Mouse (Mus musculus) cerebellum, adult 2 months (tissue): Measurements from ENCODE around the gene Fndc4. TPM values are rescaled to one million over a fixed set of nuclear protein-coding genes. Genes with fewer than 3 reads are reported as not detected.

Experiments used
- DNase-seq, 2 experiments: peaks; one replicate each; pipeline ENCODE4 v3.0.0; 2021
- H3K27ac ChIP-seq: fragments of 200-500 bp; 2 replicates; pipeline ENCODE4 v1.5.1; 2012; ENCODE audit warnings: low read length, control low read depth, inconsistent platforms; ENCODE audit not compliant: insufficient read depth
- H3K27me3 ChIP-seq: fragments of 200-500 bp; 2 replicates; pipeline ENCODE4 v1.6.1; 2012; ENCODE audit warnings: inconsistent platforms, mild to moderate bottlenecking, low read length, moderate library complexity; ENCODE audit not compliant: control insufficient read depth, insufficient read depth
- H3K4me1 ChIP-seq: fragments of 200-500 bp; 2 replicates; pipeline ENCODE4 v1.6.1; 2011; ENCODE audit warnings: low read length; ENCODE audit not compliant: control insufficient read depth, insufficient read depth
- H3K4me3 ChIP-seq: fragments of 200-500 bp; replicated peaks from 2 replicates; pipeline ENCODE3; 2011; ENCODE audit warnings: mild to moderate bottlenecking, low read depth, low read length, control low read depth; ENCODE audit not compliant: insufficient read depth
- CTCF ChIP-seq: fragments of 200-500 bp; IDR thresholded peaks from 2 replicates; pipeline ENCODE4 v1.5.1; 2011; ENCODE audit warnings: low read depth, mild to moderate bottlenecking, control low read depth, low read length, moderate library complexity, borderline replicate concordance; ENCODE audit not compliant: insufficient read depth
- POLR2A ChIP-seq: fragments of 200-500 bp; IDR thresholded peaks from 2 replicates; pipeline ENCODE4 v1.6.1; 2011; ENCODE audit warnings: low read length, control low read depth, borderline replicate concordance; ENCODE audit not compliant: insufficient read depth
- WGBS: fragments of 180-500 bp; shearing (Covaris S2); methylation state at CpG from one replicate; pipeline ENCODE4 v1.1.7; 2018; 5-methylcytosine and 5-hydroxymethylcytosine counted together
- polyA plus RNA-seq: library from polyadenylated mRNA; depleted of rRNA; stranded (reverse); fragments of >200 nt; gene quantifications from 2 replicates; pipeline ENCODE4 v1.2.3, GENCODE M21; 2012

Gene Fndc4
- polyA plus RNA-seq, 1 experiment: 190 TPM

DNA sequence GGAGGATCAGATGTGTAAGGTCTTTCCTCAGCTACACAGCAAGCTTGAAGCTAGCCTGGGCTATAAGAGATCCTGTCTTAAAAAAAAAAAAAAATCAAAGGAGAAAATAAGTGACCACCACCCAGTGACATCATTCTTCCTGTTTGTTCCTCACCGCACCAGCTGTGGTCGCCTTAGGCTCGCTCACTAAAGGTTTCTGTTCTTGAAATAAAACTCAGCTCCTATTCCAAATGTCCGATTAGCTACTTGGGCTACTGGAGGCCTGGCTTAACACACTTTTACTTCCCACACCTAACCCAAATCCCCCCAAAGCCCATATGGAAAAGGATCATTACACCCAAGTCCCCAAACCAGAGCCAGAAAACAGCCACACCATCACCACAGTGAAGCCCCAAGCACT, 7.7 kb downstream of the Fndc4 start:
- Histone ChIP-seq H3K27ac (no peak overlapping the region), H3K4me1 (no peaks in the 10 kb centered on the region), H3K4me3 (no peak overlapping the region), H3K27me3 (no peaks in the 10 kb centered on the region)
- no peak for DNase-seq
- WGBS: 85% methylated on average over 4 of the region's 4 CpGs
- TF ChIP-seq CTCF (no peak), POLR2A (no peak)

DNA sequence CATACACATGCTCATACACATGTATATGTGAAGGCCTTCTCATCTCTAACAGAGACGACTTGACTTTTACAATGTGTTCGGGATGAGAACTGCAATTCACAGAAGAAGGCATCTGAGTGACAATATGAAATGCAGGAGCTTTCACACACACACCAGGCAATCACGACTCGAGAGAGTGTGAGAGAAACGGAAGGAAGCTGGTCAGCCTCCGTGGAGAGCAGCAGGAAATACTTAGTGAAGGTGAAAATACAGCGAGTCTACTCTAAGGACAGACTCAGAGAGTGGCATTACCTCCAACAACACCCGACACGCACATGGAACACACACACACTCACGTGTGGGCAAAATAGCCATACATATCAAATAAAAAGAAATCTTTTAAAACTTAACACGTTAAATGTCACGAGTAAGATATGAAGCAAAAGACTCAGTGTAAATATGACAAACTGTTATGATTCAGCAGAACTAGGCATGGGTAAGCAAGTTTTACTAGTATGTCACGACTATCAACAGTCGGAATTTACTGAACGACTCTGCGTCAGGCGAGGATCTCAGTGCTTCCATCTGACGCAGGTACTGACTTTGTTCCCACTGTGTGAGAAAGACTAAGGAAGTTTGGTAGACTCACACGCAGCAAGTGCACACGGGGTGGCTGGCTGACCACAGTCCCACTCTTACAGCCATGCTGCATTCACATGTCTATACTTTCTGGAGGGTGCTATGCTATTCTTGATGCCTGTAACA, 16.5 kb downstream of the Fndc4 start:
- Histone ChIP-seq H3K4me3 (no peak overlapping the region), H3K27me3 (no peaks in the 10 kb centered on the region), H3K27ac (no peak overlapping the region), H3K4me1 (no peaks in the 10 kb centered on the region; the same call in 1 of the 2 replicates)
- no peak for TF ChIP-seq CTCF
- TF ChIP-seq POLR2A: no peak
- 87% methylated on average over 20 of the region's 20 CpGs for WGBS
- no peak for DNase-seq

DNA sequence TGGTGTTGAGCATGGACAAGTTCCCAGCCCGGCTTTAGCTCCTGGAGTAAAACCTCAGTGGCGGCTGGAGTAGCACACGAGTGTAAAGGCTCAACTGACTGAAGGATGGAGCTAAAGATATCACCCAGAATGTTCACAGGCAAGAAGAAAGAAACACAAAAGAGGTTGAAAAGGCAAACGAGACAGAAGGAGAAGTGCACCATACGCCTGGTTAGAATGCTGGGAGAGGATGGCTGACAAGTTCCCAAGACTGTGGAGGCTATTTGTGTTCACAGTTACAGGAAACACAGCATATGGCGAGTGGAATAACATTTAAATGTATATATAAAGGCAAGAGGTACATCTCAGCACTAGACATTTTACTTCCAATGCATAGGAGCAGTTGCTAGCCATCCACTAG, 22.9 kb downstream of the Fndc4 start:
- WGBS: 88% methylated on average over 6 of the region's 6 CpGs
- Histone ChIP-seq H3K27me3 (no peaks in the 10 kb centered on the region), H3K4me1 (no peaks in the 10 kb centered on the region), H3K4me3 (no peak overlapping the region), H3K27ac (no peak overlapping the region)
- TF ChIP-seq CTCF (no peak), POLR2A (no peak)
- no peak for DNase-seq

DNA sequence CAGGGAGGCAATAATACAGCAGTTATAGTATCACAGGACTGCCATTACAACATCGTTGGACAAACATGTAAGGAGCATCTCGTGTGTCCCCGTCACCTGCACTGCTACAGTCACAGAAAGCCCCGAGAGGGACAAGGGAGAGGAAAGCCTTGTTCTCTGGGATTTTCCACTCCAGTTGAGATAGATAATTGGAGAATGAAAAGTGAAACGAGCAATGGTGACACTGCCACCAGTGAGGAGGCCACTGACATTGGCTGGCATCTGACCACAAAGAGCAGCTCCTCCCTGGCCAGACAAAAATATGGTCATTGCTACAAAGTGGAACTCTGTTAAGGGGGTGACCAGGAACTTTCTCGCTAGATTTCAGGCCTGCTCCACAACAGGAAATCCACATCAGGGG, 28.2 kb downstream of the Fndc4 start:
- Histone ChIP-seq H3K4me1 (peaks cover 3% of the 10 kb centered on the region), H3K27me3 (no peaks in the 10 kb centered on the region), H3K4me3 (no peak overlapping the region), H3K27ac (no peak overlapping the region)
- no peak for DNase-seq
- 69% methylated on average over 6 of the region's 6 CpGs for WGBS
- TF ChIP-seq POLR2A (no peak), CTCF (no peak)

DNA sequence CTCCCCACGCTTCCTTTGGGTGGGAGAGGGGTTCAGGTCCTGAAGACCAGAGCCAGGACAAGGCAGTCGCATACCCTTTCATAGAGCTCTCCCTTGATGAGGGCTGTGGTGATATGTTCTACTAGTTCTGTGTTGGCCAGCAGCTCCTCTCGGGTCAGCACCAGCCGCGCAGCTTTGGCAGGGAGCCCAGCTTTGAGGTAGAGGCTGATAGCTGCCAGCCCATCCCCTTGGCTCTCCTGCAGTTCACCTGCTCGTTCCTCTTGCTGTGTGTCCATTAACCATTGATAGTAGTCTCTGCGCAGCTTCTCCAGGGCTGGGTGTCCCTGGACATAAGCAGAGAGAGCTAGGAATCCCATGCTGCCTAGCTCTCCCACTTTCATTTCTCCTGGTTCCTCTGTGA, 29.8 kb downstream of the Fndc4 start:
- TF ChIP-seq POLR2A (no peak), CTCF (no peak)
- DNase-seq: peak; percentile 44 to 52
- peaks cover 3% of the 10 kb centered on the region for H3K4me1 ChIP-seq
- H3K4me3 ChIP-seq: no peak overlapping the region
- no peak overlapping the region for H3K27ac ChIP-seq
- H3K27me3 ChIP-seq: no peaks in the 10 kb centered on the region
- WGBS: 44% methylated on average over 7 of the region's 7 CpGs

DNA sequence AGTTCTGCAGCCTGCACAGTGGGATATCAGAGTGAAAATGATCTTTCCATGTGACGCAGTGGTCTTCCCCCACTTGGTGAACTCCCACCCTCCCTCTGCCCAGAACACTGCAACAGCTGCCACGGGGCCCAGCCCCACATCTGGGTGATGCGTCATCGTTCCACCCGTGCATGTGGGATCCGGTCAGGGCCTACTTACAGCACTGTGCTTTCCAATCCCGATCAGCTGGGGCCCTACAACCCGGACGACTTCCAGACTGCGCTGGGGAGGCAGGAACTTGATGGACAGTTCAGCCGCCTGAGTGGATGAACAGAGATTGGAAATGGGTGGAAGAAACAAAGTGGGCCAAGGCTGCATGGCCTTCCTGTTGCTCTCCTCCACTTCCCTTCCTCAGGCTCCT, 38.3 kb downstream of the Fndc4 start:
- H3K27me3 ChIP-seq: no peaks in the 10 kb centered on the region
- no peak overlapping the region for H3K27ac ChIP-seq
- WGBS: 91% methylated on average over 11 of the region's 11 CpGs
- TF ChIP-seq CTCF (no peak), POLR2A (no peak)
- DNase-seq: no peak
- no peak overlapping the region for H3K4me3 ChIP-seq
- H3K4me1 ChIP-seq: no peaks in the 10 kb centered on the region

DNA sequence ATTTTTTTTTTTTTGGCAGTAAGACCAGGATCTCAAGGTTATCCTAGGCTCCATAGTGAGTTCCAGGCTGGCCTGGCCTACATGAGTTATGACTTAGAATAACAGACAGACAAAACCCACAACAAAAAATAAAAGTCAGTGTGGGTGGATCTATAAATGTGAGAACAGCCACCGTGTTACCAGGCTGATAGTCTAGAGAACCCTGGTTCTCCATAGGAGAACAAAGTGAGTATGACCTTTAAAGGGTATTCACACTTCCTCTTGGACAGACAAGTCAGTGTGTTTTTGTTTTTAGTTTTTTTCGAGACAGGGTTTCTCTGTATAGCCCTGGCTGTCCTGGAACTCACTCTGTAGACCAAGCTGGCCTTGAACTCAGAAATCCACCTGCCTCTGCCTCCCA, 39.9 kb downstream of the Fndc4 start:
- H3K27ac ChIP-seq: no peak overlapping the region
- no peak for DNase-seq
- no peak overlapping the region for H3K4me3 ChIP-seq
- no peak for TF ChIP-seq CTCF
- no peak for TF ChIP-seq POLR2A
- H3K27me3 ChIP-seq: no peaks in the 10 kb centered on the region
- WGBS: 95% methylated on average over 2 of the region's 2 CpGs
- no peaks in the 10 kb centered on the region; the same call in 1 of the 2 replicates for H3K4me1 ChIP-seq

DNA sequence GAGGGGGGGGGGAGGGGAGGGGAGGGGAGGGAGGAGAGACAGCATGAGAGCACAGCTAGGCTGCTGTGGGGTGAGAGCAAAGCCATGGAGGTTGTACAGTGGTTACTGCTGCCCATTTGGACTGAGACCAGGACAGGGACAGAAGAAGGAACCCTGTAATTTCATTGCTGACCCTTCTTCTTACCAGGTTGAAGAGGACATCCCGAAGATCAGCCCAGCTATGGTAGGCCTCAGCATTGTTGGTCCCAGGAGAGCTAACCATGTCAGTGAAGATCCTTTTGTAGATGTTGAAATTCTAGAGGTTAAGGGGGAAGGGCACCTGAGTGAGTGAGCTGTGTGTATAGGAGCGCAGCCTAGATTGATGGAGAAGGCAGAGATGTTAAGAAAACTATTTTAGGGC, 40.5 kb downstream of the Fndc4 start:
- Histone ChIP-seq H3K4me3 (no peak overlapping the region), H3K27me3 (no peaks in the 10 kb centered on the region), H3K4me1 (no peaks in the 10 kb centered on the region; the same call in 1 of the 2 replicates), H3K27ac (no peak overlapping the region)
- 99% methylated on average over 2 of the region's 2 CpGs for whole genome bisulfite sequencing
- TF ChIP-seq POLR2A: no peak
- no peak for TF ChIP-seq CTCF
- no peak for DNase-seq
